Mouse (Mus musculus) lung, postnatal 36 days (tissue): ENCODE data around the gene Tsc22d2.
"Not testable (repeated sequence)": the region's sequence is repeated elsewhere in the genome, so short reads cannot be mapped to it uniquely, and the experiment has no call there.

Experiments
- DNase-seq: peaks from one replicate; pipeline ENCODE4 v3.0.0; 2022; ENCODE audit warnings: mixed read lengths

The Tsc22d2 gene

DNA sequence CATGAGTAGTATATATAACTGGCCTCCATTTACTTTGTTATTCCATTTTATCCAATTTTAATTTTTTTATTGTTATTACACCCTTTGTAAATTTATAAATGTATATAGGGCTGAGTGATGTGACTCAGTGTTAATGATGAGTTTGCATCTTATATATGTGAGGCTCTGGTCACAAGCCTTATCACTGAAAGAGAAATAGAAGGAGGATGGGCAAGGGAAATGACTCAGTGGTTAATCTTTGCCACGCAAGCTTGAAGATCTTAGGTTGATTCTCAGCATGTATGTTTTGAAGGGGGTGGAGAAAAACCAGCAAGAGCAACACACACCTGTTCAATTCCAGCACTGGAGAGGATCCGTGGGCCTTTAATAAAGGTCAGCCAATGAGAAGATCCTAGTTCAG is 19.9 kb downstream of the Tsc22d2 start:
- no peak for DNase-seq

DNA sequence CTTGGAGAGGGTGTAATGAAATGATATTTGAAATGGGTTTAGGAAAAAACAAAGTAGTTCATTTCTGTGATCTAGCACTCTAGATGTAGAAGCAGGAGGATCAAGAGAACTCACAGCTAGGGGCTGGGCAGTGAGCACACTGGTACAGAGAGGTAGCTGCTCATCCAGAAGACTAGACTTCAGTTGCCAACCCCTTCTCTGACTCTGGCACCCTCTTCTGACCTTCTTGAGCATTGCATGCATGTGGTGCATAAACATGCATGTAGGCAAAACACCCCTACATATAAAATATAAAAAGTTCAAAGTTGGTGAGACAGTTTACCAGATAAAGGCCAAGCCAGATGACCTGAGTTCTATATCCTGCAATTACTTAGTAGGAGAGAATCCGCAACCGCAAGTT is 33.7 kb downstream of the Tsc22d2 start:
- DNase-seq, result peak; percentile 8

DNA sequence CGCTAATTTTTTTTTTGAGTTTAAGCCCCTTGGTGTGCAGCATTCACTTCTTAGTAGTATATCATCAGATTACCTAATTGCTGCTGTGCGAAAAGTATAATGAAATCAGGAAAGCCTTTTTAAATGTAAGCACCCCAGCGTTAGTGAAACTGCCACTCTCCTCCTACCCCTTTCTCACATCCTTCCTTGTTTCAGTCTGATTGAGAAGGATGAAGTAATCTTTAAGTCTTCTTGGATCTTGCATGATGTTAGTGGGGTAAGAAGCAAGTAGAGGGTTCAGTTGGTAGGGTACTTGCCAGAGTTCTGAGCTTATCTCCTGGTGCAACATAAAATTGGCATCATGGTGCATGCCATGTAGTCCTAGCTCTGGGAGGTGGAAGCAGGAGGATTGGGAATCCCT is 35.0 kb downstream of the Tsc22d2 start:
- DNase-seq, result no peak

DNA sequence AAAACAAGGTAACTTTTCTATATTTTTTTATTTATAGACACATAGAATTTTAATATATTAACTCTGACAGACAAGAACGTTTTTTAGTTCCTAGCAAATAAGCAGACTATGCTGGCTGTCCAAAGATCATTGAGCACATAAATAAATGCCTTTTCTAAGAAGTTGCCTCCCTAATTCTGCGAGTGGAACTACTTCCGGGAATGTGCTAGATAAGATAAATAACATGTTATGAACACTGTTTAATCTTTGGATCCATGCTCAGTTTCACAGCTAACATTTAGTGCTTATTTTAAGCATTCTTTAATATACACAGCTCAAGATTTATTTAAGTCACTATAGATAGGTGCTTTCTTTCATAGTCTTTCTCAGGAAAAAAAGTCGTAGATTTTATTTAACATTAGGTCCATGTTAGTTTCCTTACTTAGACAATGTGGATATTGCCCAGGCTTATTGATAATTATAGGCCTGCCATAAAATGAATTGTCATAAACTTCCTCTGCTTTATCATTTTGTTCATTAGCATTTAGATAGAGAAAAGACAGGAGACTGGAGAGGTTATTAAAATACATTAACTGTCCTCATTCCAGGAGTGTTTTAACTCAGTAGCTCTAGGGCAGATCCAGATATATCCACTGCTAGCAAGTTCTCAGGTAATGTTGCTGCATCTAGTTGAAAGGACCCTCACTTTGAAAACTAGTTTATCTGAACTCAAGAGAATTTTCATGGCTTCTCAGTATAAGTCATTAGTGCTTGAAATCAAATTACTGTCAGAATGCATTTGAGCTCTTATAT is 40.1 kb downstream of the Tsc22d2 start:
- DNase-seq, result no peak

DNA sequence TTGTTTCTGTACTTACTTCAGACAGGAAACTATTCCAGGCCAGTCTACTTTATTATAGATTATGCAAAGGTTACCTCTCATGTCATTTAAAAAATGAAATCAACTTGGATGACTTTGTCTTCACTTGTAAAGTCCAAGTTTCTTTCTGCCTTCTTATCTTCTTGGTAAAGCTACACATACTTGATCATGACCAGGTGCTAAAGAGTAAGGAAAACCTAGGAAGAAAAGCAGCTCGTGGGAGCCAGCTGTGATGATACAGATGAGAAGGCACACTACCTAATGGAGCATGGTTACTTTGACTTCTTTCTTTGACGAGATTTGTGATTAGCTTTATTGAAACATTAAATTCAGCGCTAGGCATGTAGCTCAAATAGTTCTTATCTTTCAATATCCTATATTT is 40.7 kb downstream of the Tsc22d2 start:
- no peak for DNase-seq

DNA sequence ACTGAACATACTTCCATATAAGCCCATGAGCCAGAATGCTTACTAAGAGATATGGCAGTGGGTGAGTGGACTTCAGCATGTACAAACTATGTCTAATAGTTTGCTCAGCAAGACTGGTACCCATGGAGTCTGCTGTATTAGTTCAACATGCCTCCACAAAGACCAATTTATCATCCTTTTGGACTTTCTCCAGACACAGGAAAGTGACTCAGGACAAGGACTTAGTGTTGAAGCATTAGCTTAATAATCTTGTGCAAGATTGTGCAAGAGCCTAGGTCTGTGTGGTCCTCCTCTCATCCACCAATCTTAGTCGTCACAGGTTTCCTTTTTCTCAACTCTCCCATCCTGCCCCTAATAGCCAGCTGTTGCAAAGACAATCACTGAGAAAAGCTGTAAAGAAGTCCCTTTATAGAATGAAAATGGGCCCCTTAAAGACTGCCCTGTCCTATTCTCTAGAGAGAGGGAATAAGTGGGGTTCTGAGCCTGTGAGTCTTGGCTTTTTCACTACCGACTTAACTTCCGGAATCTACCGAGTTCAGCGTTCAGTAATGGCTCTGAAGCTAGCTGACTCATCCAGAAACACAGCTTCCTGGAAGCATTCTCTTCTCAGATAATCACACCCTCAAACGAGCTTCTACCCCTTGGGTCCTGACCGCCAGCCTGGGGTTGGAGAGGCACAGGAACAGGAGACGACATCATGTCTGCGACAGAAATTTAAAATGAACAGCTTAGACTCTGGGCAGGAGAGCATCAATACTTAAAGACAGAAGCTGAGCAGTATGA is 55.3 kb downstream of the Tsc22d2 start:
- DNase-seq, result no peak

DNA sequence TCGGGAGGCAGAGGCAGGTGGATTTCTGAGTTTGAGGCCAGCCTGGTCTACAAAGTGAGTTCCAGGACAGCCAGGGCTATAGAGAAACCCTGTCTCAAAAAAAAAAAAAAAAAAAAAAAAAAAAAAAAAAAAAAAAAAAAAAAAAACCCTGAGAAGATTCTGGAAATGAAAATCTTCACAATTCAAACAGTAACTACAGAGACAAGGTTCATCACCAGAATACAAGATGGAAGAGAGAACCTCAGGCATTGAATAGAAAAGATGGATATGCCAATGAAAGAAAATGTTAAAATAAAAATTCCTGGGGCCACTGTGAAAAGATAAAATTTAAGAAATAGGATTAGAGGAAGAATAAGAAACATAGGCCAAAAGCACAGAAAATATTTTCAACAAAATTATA is 60.8 kb downstream of the Tsc22d2 start:
- DNase-seq, result not testable (repeated sequence)

DNA sequence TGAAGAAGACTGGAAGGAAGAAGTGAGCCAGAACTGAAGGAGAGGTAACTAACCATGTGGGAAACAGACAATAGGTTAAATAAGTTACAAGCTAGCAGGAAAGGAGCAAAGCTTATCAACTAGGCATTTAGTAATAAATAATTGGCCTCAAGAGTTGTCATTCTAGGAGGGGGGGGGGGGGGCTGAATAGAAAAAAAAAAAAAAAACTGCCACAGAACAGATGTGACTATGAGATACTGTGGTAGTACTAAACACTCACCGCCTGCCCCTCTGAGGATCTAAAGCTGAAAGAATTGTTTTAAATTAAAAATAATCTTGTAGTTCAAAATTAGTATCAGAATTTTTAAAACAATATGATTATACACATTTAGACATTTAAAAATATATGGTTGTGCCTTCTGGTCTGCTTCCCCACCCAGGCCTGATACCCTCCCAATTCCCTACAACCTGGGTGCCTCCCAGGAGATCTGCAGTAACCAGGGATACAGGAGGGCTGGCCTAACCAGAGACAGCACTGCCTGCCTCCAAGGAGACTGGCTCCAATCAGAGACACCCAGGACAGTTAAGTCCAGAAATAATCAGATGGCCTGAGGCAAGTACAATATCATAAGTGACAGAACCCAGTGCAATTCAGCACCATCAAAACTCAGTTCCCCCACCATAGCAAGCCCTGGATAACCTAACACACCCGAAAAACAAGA is 64.4 kb downstream of the Tsc22d2 start:
- DNase-seq, result no peak

DNA sequence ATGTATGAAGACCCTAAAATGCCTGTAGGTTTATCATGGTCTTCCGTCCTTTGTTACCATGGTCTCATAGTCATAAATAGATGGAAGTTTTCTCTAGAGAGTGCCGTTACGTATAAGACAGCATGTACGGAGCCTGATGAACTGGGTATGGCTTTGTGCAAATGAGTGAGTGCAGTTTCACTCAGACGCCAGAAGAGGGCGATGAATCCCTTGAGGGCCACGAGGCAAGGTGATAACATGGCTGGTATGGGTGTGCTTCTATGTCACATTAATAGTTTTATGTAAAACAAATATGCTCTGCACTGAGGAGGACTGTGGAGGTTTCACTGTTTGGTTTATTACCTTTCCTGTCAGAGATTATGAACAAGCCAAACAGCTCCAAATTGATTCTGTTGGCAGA is 71.4 kb downstream of the Tsc22d2 start:
- peak; percentile 15 for DNase-seq

DNA sequence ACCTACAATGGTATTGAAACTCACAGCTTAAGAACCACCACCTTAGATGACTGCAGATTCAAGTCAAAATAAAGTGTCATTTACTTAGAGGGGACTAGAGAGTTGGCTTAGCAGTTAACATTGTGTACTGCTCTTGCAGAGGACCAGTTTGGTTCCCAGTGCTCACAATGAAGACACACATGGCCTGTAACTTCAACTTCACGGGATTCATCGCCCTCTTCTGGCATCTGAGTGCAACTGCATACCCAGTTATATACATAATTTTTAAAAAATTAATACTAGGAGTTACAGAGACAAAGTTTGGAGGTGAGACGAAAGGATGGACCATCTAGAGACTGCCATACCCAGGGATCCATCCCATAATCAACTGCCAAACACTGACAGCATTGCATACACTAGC is 72.6 kb downstream of the Tsc22d2 start:
- no peak for DNase-seq

DNA sequence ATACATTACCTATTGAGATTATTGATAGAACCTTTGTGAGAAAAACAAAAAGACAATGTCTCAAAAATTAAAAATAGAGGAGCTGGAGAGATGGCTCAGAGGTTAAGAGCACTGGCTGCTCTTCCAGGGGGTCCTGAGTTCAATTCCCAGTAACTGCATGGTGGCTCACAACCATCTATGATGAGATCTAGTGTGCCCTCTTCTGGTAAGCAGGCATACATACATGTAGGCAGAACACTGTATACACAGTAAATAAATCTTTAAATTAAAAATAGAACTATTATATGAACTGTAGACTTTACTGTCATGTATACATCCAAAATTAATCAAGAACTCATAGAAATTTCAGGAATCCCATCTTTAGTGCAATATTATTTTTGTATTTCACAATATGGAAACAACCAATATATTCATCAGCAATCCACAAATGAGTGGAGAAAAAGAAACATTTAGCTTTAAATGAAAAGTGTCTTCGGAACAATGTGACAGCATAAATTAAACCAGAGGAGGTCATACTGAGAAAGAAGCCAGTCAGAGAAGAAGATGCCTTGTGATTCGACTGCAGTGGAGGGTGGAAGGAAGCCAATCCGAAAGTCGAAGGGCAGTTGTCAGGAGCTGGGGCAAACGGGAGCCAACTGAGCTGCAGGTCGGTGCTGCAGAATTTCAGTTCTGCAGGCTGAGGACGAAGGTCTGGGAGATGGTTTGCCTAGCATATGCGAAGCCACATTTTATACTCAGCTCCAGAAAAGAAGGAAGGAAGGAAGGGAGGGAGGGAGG is 73.7 kb downstream of the Tsc22d2 start:
- DNase-seq, result peak; percentile 23

DNA sequence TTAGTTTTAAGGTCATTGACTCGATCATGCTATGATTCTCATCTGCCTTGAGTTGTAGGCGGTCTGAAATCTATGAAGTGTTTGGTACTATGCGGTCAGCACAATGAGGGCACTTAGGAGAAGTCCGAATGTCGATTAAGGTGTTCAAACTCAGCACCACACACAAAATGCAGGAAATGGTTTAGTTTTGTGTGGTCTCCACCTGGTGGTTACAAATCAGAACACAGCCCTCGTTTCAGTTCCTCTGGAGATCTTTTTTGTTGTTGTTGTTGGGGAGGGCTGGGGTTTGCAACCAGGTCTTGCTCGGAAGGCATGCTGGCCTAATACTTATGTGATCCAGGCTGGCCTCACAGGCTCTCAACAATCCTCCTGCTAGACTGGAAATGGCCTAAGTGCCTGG is 76.3 kb downstream of the Tsc22d2 start:
- peak; percentile 58 for DNase-seq

DNA sequence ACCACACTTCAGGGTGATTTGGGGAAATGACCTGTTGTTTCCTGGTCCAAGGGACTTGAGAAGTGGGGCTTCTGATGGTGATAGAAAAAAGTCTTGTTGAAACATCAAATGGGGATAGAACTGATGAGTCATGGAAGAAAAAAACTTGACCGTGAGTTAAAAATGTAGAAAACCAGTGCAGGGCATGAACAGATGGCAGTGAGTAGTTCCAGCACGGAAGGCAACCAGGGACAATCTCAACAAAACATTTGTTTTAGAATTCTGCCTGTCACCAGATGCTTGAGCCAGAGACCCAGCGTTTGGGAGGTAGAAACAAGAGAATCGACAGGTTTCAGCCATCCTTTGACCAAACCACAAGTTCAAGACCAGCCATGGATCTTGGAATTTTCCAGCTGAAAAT is 79.1 kb downstream of the Tsc22d2 start:
- DNase-seq, result no peak

DNA sequence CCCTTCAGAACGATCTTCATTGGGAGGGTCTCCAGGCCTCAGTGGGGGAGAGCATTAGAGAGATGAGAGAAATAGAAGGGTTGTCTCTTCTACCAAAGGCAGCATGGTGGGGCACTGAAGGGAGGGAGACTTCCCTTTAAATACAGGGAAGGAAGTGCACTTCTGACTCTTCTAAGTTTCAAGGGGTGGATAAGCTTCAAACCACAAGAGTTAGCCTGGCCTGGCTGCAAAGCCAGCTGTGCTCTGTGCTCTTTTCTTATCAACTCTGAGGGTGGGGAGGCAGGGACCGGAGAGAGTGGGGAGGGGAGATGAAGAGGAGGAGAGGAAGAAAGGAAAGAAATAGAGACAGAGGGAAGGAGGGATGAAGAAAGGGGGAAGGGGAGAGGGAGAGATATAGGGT is 87.4 kb downstream of the Tsc22d2 start:
- no peak for DNase-seq

DNA sequence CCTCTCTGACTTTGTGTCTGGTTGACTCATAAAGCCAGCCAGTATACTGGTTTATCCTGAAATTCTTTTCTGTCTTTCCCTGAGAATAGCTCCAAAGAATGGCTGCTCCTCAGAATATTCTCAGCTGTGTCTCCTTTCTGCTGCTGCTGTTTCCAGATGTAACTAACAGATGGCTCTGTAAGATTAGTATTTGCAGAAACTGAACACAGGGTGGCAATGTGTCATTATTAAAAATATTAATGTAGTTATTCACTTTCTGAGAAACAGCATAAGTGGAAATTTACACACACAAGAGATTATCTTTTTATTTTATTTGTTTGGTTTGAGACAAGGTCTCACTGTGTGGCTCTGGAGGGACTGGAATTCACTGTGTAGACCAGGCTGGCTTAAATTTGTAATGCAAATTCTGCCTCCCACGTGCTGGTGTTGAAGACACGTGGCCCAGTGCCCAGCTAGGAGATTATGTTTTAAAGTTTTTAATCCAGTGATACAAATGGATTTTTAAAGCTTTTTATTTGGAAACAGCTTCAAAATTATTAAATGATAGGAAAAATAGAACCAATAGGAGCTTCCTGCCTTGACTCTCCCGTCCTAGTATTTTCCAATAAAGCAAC is 89.3 kb downstream of the Tsc22d2 start:
- DNase-seq, result no peak

DNA sequence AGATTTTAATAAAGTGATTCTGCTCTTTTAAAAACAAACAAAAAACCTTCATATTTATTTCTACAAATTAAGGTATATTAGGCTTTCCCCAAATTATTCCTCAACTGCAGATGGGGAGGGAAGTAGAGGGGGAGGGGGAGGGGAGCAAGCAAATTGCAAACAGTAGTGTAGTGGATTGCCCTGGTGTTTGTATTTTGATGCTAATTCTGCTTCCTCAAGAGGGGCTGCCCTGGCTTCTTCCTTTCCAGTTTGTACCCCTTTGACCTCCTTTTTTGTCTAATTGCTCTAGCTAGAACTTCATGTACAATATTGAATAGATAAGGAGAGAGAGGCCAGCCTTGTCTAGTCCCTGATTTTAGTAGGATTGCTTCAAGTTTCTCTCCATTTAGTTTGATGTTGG is 90.2 kb downstream of the Tsc22d2 start:
- no peak for DNase-seq

DNA sequence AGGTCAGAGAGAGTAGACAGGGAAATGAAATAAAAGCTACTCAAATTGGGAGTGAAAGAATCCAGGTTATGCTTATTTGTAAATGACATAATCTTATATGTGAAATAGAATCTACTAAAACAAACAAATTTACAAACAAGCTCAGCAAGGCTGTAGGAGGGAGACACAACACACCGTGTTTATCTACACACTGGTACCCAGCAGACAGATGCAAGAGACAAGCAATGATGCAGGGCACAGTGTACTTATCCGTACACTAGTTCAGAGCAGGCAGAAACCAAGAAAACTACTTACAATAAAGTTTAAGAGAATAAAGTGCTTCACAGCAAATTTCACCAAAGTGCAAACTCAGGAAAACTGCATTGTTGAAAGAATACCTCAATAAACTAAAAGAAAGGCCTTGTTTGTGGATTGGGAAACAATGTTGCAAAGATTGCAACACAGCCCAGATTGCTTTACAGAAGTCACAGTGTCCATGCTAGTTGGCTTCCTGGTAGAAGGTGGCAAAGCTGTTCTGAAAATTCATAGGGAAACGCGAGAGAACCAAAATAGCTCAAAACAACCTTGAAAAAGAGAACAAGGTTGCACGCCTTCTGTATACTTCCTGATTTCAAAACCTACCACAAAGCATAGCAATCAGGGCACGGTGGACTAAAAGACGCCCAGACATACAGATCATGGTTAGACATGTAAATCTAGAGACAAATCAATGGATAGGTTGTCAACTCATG is 93.7 kb downstream of the Tsc22d2 start:
- DNase-seq, result peak; percentile 72

DNA sequence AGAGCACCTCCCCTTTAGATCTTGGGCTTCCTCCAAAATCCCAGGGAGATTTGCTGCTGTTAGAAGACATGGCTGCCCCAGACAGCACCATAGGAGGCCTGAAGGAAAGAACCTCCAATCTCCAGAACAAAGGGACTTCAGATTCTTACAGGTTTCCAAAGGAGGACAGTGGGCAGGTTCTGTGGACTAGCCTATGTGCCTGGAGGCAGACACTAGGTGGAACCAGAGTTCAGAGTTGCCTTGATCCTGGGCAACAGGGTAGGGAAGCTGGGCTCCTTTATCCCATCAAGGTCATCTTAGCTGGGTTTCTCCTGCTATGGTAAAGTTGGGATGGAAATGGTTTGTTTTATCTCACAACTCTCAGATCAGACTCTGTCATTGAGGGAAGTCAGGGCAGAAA is 97.1 kb downstream of the Tsc22d2 start:
- peak; percentile 61 for DNase-seq

DNA sequence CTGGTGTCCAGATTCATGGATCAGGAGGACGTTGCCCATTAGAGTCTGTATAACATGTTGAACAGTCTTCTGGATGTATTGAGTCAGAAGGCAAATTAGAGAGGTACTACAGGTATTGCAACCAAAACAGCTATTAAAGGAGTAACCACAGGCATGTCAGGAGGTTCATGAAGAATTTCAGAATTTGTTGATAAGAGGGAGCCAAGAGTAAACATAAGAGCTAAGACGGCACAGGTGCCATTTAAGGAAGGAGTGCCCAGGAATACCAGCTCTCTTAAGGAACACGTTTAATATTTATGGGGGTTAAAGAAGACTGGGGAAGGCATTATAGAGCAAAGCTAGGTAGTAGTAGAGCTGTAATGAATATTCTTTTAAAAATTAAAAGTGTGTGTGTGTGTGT is 98.2 kb downstream of the Tsc22d2 start:
- DNase-seq, result peak; percentile 26

DNA sequence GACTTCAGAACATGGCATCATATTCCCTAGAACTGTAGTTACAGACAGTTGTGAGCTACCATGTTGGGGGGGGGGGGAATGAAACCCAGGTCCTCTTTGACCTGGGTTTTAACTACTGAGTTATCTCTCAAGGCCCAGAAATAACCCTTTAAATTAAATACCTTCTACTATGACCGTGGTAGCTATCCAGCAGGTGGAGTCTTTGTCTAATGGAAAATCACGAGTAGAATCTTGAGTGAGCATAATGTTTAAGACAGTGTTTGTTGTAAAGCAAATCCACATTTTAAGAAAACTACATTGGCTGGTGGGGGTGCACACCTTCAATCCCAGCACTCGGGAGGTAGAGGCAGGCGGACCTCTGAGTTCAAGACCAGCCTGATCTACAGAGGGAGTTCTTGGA is 99.0 kb downstream of the Tsc22d2 start:
- no peak for DNase-seq

DNA sequence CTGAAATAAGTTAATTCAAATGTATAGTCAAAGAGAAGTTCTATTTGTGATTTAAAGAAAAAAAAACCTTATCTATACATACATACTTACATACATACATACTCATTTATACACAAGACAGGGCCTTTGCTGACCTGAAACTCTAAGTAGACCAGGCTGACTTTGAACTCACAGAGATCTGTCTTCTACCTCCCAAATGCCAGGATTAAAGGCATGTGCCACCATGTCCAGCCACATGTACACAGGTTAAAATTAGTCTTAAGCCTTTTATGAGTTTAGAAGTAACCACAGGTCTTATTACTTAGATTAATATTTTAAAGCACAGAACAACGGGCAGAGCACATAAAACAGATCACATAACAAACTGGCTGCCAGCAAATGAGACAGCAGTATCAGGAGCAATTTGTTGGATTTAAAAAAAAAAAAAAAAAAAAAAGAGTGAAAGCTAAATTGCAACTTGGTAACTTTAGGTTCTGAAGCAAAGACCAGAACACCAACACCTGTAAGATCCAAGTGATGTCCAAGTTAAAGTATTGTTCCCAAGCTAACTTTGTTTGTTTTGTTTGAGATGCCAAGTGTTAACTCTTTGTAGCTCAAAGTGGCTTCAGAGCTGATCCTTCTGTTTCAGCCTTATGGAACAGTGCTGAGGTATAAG is 101.6 kb downstream of the Tsc22d2 start:
- DNase-seq, result no peak
